Comparison of ENCODE assay signal across 11 mouse cellular contexts in genomic region chr7:139281195-139281594, GRCm38 (mm10). TPM values are rescaled to one million over a fixed set of nuclear protein-coding genes. Genes with fewer than 3 reads are reported as not detected.
DNase-seq lines count a peak whose midpoint lies in the region; ATAC-seq and TF ChIP-seq lines count a peak whose summit lies in the region.
"Had no signal": no experiment of that assay in that cellular context is flagged by ENCODE, and none has a peak within 500 bp of the region (broad histone marks: within the 10 kb centered on the region; RNA-seq: fewer than 3 reads in every experiment).

No protein-coding gene starts in this region.

- no peak overlapping the region for H3K9ac ChIP-seq in heart, embryonic 15.5 days
- H3K9ac ChIP-seq in kidney, postnatal 0 days (ENCODE audit: low read depth, low read length): 0 out of 2 replicates have a peak overlapping the region, but pooled peaks have one; percentile 18
- no peak overlapping the region for H3K9ac ChIP-seq in forebrain, embryonic 13.5 days
- H3K9ac ChIP-seq: limb, embryonic 13.5 days had no signal

- H3K9me3 ChIP-seq in heart, embryonic 15.5 days (replicated peaks): no peaks in the 10 kb centered on the region
- no peaks in the 10 kb centered on the region for H3K9me3 ChIP-seq in kidney, postnatal 0 days (replicated peaks; ENCODE audit: low read length)
- no peaks in the 10 kb centered on the region for H3K9me3 ChIP-seq in forebrain, embryonic 13.5 days (replicated peaks)
- H3K9me3 ChIP-seq: limb, embryonic 13.5 days had no signal

- DNase-seq in heart, adult 9 months (ENCODE audit: low spot score in 2 of 2): no peak
- DNase-seq in NIH3T3 (ENCODE audit: low read depth): peak; percentile 70
- DNase-seq in kidney, postnatal 0 days (ENCODE audit: low spot score): no peak
- DNase-seq in lung, postnatal 14 days: peak; percentile 37
- no peak for DNase-seq in thymus, postnatal 0 days (ENCODE audit: low spot score)
- DNase-seq in ovary, postnatal 36 days (ENCODE audit: low spot score): no peak
- DNase-seq: thymus, postnatal 36 days had no signal

- no peak for TF ChIP-seq CTCF in kidney, postnatal 0 days (IDR thresholded peaks at IDR 0.05; ENCODE audit: low read depth)

- 33% methylated on average over 2 of the region's 2 CpGs for WGBS in heart, embryonic 15.5 days
- 18% methylated on average over 2 of the region's 2 CpGs for WGBS in kidney, postnatal 0 days
- WGBS in forebrain, embryonic 13.5 days: 30% methylated on average over 2 of the region's 2 CpGs

- peak; percentile 32; the same call in 1 of the 2 replicates for ATAC-seq in heart, embryonic 15.5 days (replicated peaks; ENCODE audit: insufficient number of reproducible peaks, insufficient read depth, low FRiP score, low read depth)
- ATAC-seq in kidney, postnatal 0 days (replicated peaks; ENCODE audit: low FRiP score, low read depth): no peak
- no peak for ATAC-seq in forebrain, embryonic 13.5 days
- ATAC-seq: CD4-positive, CD25-positive, alpha-beta regulatory T cell, adult 4 months had no signal

- no peak overlapping the region for H3K4me3 ChIP-seq in heart, embryonic 15.5 days
- no peak overlapping the region for H3K4me3 ChIP-seq in kidney, postnatal 0 days (replicated peaks; ENCODE audit: low read depth, low read length)
- no peak overlapping the region for H3K4me3 ChIP-seq in forebrain, embryonic 13.5 days
- H3K4me3 ChIP-seq: limb, embryonic 13.5 days had no signal

- no peak overlapping the region for H3K4me2 ChIP-seq in heart, embryonic 15.5 days
- no peak overlapping the region for H3K4me2 ChIP-seq in kidney, postnatal 0 days (ENCODE audit: low read length)
- H3K4me2 ChIP-seq in forebrain, embryonic 13.5 days: no peak overlapping the region
- H3K4me2 ChIP-seq: limb, embryonic 13.5 days had no signal

- peaks cover 21% of the 10 kb centered on the region for H3K4me1 ChIP-seq in heart, embryonic 15.5 days (replicated peaks)
- 0 out of 2 replicates have a peak, but pooled peaks cover 3% of the 10 kb centered on the region for H3K4me1 ChIP-seq in kidney, postnatal 0 days (replicated peaks; ENCODE audit: insufficient read depth, low read length)
- peaks cover 15% of the 10 kb centered on the region for H3K4me1 ChIP-seq in forebrain, embryonic 13.5 days

- H3K27me3 ChIP-seq in heart, embryonic 15.5 days: no peaks in the 10 kb centered on the region
- H3K27me3 ChIP-seq in kidney, postnatal 0 days (ENCODE audit: insufficient read depth, low read length): no peaks in the 10 kb centered on the region
- no peaks in the 10 kb centered on the region for H3K27me3 ChIP-seq in forebrain, embryonic 13.5 days
- H3K27me3 ChIP-seq: limb, embryonic 13.5 days had no signal

- no peak overlapping the region for H3K27ac ChIP-seq in heart, embryonic 15.5 days
- H3K27ac ChIP-seq in kidney, postnatal 0 days: no peak overlapping the region
- H3K27ac ChIP-seq in forebrain, embryonic 13.5 days: no peak overlapping the region
- H3K27ac ChIP-seq: limb, embryonic 13.5 days had no signal

- H3K36me3 ChIP-seq in heart, embryonic 15.5 days: no peaks in the 10 kb centered on the region
- no peaks in the 10 kb centered on the region for H3K36me3 ChIP-seq in kidney, postnatal 0 days (ENCODE audit: insufficient read depth, low read length)
- H3K36me3 ChIP-seq in forebrain, embryonic 13.5 days (ENCODE audit: poor library complexity, severe bottlenecking): no peaks in the 10 kb centered on the region
- H3K36me3 ChIP-seq: limb, embryonic 13.5 days had no signal

RNA-seq across cellular contexts. Expression of gene Pwwp2b, which starts 32.9 kb away (rescaled TPM):
- 7.0 and 8.5 TPM in 2 replicates for polyA plus RNA-seq in heart, embryonic 15.5 days (2015; fragmentation: Nextera tagmentation; extraction: Ambion mirVana)
- 9.4 and 10.2 TPM in 2 replicates for polyA plus RNA-seq in kidney, postnatal 0 days (2015; fragmentation: Nextera tagmentation; extraction: Ambion mirVana)
- polyA plus RNA-seq in thymus, postnatal 0 days (2015; fragmentation: Nextera tagmentation; extraction: Ambion mirVana): 3.7 and 3.9 TPM in 2 replicates
- 4.5 and 4.7 TPM in 2 replicates for polyA plus RNA-seq in forebrain, embryonic 13.5 days (2015; fragmentation: Nextera tagmentation; extraction: Ambion mirVana)

Comparison
In these comparisons a context has a peak if more than half of its experiments do, and no peak if none do; other contexts are left out.
1. DNase-seq: peak in NIH3T3 (single experiment) and lung, postnatal 14 days (single experiment); none in heart, adult 9 months (0 of 2), kidney, postnatal 0 days (single experiment), thymus, postnatal 0 days (single experiment) and ovary, postnatal 36 days (single experiment).